Mouse (Mus musculus): ENCODE data around the gene Gm10220. TPM values are rescaled to one million over a fixed set of nuclear protein-coding genes. Genes with fewer than 3 reads are reported as not detected.
"Not testable (repeated sequence)": the region's sequence is repeated elsewhere in the genome, so short reads cannot be mapped to it uniquely, and the experiment has no call there.

Gene Gm10220
- polyA plus RNA-seq (2015; fragmentation: Nextera tagmentation; extraction: Ambion mirVana), result not detected in 2 replicates

GRCm38 (mm10) chr5:26121321-26121720 lies at the start of gene Gm10220:
Gene Gm10220, minus strand, starts transcription at chr5:26121421.
- not testable (repeated sequence) for H3K4me2 ChIP-seq; H3K4me1 ChIP-seq (replicated peaks); H3K9me3 ChIP-seq (replicated peaks); H3K36me3 ChIP-seq (replicated peaks); H3K27me3 ChIP-seq; H3K4me3 ChIP-seq (replicated peaks); H3K9ac ChIP-seq; H3K27ac ChIP-seq (replicated peaks); ATAC-seq (ENCODE audit: insufficient read depth)
- no CpG with 5 or more reads among the region's 3 CpGs for WGBS (ENCODE audit: insufficient replicate concordance)

DNA sequence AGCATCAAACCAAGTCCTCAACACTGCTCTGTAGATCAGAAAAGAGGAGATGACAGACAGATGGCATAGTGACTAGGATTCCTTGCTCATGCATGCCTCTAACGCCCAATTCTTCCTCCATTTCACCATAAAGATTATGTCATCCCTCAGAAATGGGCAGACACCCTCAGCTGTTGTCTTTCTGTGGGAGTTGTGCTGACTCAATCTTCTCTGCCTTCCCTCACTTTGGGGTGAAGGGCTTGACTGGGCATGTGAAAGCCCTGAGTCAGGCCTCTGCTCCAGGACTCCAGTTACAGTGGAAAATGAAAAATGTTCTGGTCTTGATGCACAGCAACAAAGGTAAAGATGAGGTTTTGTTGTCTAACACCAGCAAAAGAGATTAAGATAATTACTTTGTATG lies 48.6 kb upstream of the Gm10220 start:
- H3K4me3 ChIP-seq (replicated peaks), result no peak overlapping the region
- no peaks in the 10 kb centered on the region for H3K27me3 ChIP-seq
- H3K9me3 ChIP-seq (replicated peaks), result no peaks in the 10 kb centered on the region
- H3K4me1 ChIP-seq (replicated peaks), result no peaks in the 10 kb centered on the region
- no peak overlapping the region for H3K4me2 ChIP-seq
- H3K36me3 ChIP-seq (replicated peaks), result no peaks in the 10 kb centered on the region
- no peak overlapping the region for H3K27ac ChIP-seq (replicated peaks)
- no peak overlapping the region for H3K9ac ChIP-seq
- ATAC-seq (ENCODE audit: insufficient read depth), result no peak
- WGBS (ENCODE audit: insufficient replicate concordance), result 52% methylated on average over 1 of the region's 1 CpGs

DNA sequence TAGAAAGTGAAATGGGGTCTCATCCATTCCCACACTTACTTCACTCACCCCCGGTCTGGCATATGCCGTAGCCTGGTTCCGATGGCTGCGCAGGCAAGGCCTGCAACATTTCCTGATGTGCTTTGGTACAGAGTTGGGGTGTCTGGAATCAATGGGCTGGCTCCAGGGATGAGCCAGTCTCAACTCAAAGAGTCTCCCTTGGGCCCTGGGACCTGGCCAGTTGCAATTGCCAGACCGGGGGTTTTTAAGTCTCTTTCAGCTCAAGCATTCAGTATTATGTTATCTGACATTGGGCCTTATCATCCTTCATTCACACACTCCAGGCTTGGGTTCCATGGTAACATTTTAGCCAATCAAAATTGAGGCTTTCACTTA lies 44.6 kb upstream of the Gm10220 start:
- Histone ChIP-seq H3K27ac (replicated peaks) (no peak overlapping the region), H3K9ac (no peak overlapping the region), H3K4me2 (no peak overlapping the region), H3K9me3 (replicated peaks) (no peaks in the 10 kb centered on the region), H3K4me3 (replicated peaks) (no peak overlapping the region), H3K4me1 (replicated peaks) (no peaks in the 10 kb centered on the region), H3K36me3 (replicated peaks) (no peaks in the 10 kb centered on the region), H3K27me3 (no peaks in the 10 kb centered on the region)
- no peak for ATAC-seq (ENCODE audit: insufficient read depth)
- WGBS (ENCODE audit: insufficient replicate concordance), result 78% methylated on average over 5 of the region's 5 CpGs

DNA sequence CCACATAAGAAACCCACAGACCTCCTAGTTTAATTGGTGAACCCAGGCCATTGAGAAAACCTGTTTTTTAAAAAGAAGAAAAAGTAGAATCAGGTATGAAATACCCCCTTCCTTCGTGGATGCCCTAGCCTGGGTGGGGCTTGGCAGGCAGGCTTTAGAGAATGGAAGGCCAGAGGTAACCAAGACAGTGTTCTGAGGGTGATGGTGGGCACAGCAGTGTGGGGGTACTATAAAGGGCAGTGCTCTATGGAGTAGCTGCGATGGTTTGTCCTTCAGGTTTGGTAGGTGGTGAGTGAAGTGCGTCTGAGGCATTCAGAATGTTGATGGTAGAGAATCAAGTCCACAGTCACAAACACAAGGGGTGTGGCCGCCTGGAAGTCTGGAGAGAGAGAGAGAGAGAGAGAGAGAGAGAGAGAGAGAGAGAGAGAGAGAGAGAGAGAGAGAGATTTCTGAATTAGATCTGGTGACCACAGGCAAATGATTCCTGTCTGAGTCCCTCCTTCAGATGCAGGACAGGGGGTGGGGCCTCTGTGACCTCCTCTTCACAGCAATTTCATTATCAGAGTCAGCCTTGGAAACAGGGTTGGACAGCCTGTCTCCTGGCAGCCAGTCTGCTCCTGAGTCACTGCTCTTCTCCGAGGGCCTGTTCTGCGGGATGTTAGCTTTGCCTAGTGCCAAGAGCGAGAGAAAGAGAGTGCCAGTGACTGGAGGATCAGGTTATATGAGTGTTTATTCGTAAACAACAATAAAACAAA lies 44.0 kb upstream of the Gm10220 start:
- no peak overlapping the region for H3K4me2 ChIP-seq
- H3K27ac ChIP-seq (replicated peaks), result no peak overlapping the region
- H3K36me3 ChIP-seq (replicated peaks), result no peaks in the 10 kb centered on the region
- WGBS (ENCODE audit: insufficient replicate concordance), result 53% methylated on average over 8 of the region's 8 CpGs
- no peaks in the 10 kb centered on the region for H3K9me3 ChIP-seq (replicated peaks)
- H3K9ac ChIP-seq, result no peak overlapping the region
- no peaks in the 10 kb centered on the region for H3K27me3 ChIP-seq
- H3K4me1 ChIP-seq (replicated peaks), result no peaks in the 10 kb centered on the region
- ATAC-seq (ENCODE audit: insufficient read depth), result no peak
- no peak overlapping the region for H3K4me3 ChIP-seq (replicated peaks)

- no peak overlapping the region for H3K4me2 ChIP-seq
- H3K27me3 ChIP-seq, result no peaks in the 10 kb centered on the region
- no peak overlapping the region for H3K9ac ChIP-seq
- no peak overlapping the region for H3K27ac ChIP-seq (replicated peaks)
- H3K36me3 ChIP-seq (replicated peaks), result no peaks in the 10 kb centered on the region
- no peak overlapping the region for H3K4me3 ChIP-seq (replicated peaks)
- WGBS (ENCODE audit: insufficient replicate concordance), result 52% methylated on average over 10 of the region's 10 CpGs
- no peaks in the 10 kb centered on the region for H3K4me1 ChIP-seq (replicated peaks)
- ATAC-seq (ENCODE audit: insufficient read depth), result no peak
- no peaks in the 10 kb centered on the region for H3K9me3 ChIP-seq (replicated peaks)
Measured at GRCm38 (mm10) chr5:26157396-26158170, 36.4 kb upstream of the Gm10220 start.

GRCm38 (mm10) chr5:26142891-26143290 lies 21.7 kb upstream of the Gm10220 start:
- no peak overlapping the region for H3K9ac ChIP-seq
- 69% methylated on average over 6 of the region's 6 CpGs for WGBS (ENCODE audit: insufficient replicate concordance)

DNA sequence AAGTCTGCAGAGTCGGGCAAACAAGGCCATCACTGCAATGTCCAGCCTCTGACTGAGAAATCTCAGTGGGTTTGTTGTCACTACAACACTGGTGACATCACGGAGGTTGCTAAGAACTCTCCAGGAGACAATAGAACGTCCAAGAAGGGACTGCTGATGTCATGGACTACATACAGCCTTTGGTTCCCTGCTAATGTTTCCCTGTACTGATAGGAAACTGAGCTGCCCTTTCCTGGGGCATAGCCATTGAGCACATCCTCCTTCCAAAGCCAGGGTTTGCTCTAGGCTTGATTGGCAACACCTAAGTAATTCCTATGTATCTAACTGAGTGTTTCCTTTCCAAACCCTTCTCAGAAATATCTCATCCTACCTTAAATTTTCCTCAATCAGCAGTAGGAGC lies 16.0 kb downstream of the Gm10220 start, which contains the start of gene 5031410I06Rik:
Gene 5031410I06Rik, minus strand, starts transcription at position 101 of the 400 bp plus-strand sequence.
- not testable (repeated sequence) for H3K27me3 ChIP-seq; H3K4me3 ChIP-seq (replicated peaks); H3K4me2 ChIP-seq; H3K36me3 ChIP-seq (replicated peaks); H3K4me1 ChIP-seq (replicated peaks); H3K9me3 ChIP-seq (replicated peaks); H3K9ac ChIP-seq; ATAC-seq (ENCODE audit: insufficient read depth); H3K27ac ChIP-seq (replicated peaks)
- no CpG with 5 or more reads among the region's 3 CpGs for WGBS (ENCODE audit: insufficient replicate concordance)

More at GRCm38 (mm10) chr5:26142891-26143290, 21.7 kb upstream of the Gm10220 start:
- ATAC-seq (ENCODE audit: insufficient read depth), result no peak
- H3K4me2 ChIP-seq, result no peak overlapping the region
- no peaks in the 10 kb centered on the region for H3K4me1 ChIP-seq (replicated peaks)
- H3K9me3 ChIP-seq (replicated peaks), result no peaks in the 10 kb centered on the region
- H3K36me3 ChIP-seq (replicated peaks), result no peaks in the 10 kb centered on the region
- no peak overlapping the region for H3K27ac ChIP-seq (replicated peaks)
- H3K27me3 ChIP-seq, result no peaks in the 10 kb centered on the region
- H3K4me3 ChIP-seq (replicated peaks), result no peak overlapping the region

- H3K4me2 ChIP-seq; H3K9ac ChIP-seq; H3K27ac ChIP-seq (replicated peaks); ATAC-seq (ENCODE audit: insufficient read depth); H3K9me3 ChIP-seq (replicated peaks); H3K27me3 ChIP-seq; H3K36me3 ChIP-seq (replicated peaks); H3K4me3 ChIP-seq (replicated peaks); H3K4me1 ChIP-seq (replicated peaks): not testable (repeated sequence)
- WGBS (ENCODE audit: insufficient replicate concordance), result 30% methylated on average over 1 of the region's 1 CpGs
Measured at GRCm38 (mm10) chr5:26089191-26089590, 32.0 kb downstream of the Gm10220 start, which contains the start of gene Gm10471. Gene Gm10471, minus strand, starts transcription at chr5:26089291.

- H3K27me3 ChIP-seq; H3K4me2 ChIP-seq; ATAC-seq (ENCODE audit: insufficient read depth); H3K36me3 ChIP-seq (replicated peaks); H3K9ac ChIP-seq; H3K9me3 ChIP-seq (replicated peaks); H3K4me3 ChIP-seq (replicated peaks); H3K4me1 ChIP-seq (replicated peaks); H3K27ac ChIP-seq (replicated peaks): not testable (repeated sequence)
Measured at GRCm38 (mm10) chr5:26079023-26079422, 42.2 kb downstream of the Gm10220 start.

GRCm38 (mm10) chr5:26070716-26071115 lies 50.5 kb downstream of the Gm10220 start:
- Histone ChIP-seq H3K9ac (no peak overlapping the region), H3K27me3 (no peaks in the 10 kb centered on the region), H3K36me3 (replicated peaks) (no peaks in the 10 kb centered on the region), H3K9me3 (replicated peaks) (0 out of 2 replicates have a peak, but pooled peaks cover 4% of the 10 kb centered on the region), H3K4me2 (no peak overlapping the region), H3K27ac (replicated peaks) (no peak overlapping the region), H3K4me1 (replicated peaks) (no peaks in the 10 kb centered on the region), H3K4me3 (replicated peaks) (no peak overlapping the region)
- ATAC-seq (ENCODE audit: insufficient read depth), result no peak
- 75% methylated on average over 24 of the region's 24 CpGs for WGBS (ENCODE audit: insufficient replicate concordance)

Measured in liver, embryonic 15.5 days (tissue).